Comparison of ENCODE assay signal across 9 mouse cellular contexts in genomic region chr2:157201081-157201830, GRCm38 (mm10). TPM values are rescaled to one million over a fixed set of nuclear protein-coding genes. Genes with fewer than 3 reads are reported as not detected.
DNase-seq lines count a peak whose midpoint lies in the region; ATAC-seq and TF ChIP-seq lines count a peak whose summit lies in the region.
"Had no signal": no experiment of that assay in that cellular context is flagged by ENCODE, and none has a peak within 500 bp of the region (broad histone marks: within the 10 kb centered on the region; RNA-seq: fewer than 3 reads in every experiment).

No protein-coding gene starts in this region.

- TF ChIP-seq POLR2A in spleen, adult 2 months (IDR thresholded peaks at IDR 0.05; ENCODE audit: low read depth, low read length) = no peak; the same call in 1 of the 2 replicates

- H3K36me3 ChIP-seq in spleen, adult 2 months (ENCODE audit: control insufficient read depth, insufficient read depth, low read length) = peaks cover 5% of the 10 kb centered on the region

- WGBS in spleen, adult 2 months = 20% methylated on average over 6 of the region's 6 CpGs

- no peaks in the 10 kb centered on the region for H3K27me3 ChIP-seq in spleen, adult 2 months (ENCODE audit: control insufficient read depth, insufficient read depth, low read length)

- peaks cover 9% of the 10 kb centered on the region; the same call in 1 of the 2 replicates for H3K4me1 ChIP-seq in spleen, adult 2 months (ENCODE audit: control insufficient read depth, insufficient read depth, insufficient read length)

- ATAC-seq in megakaryocyte progenitor cell, adult 5-6 weeks (replicated peaks; ENCODE audit: poor library complexity) = peak; percentile 33; the same call in 1 of the 2 replicates

- peak overlapping the region; percentile 43 for H3K4me3 ChIP-seq in spleen, adult 2 months (ENCODE audit: extremely low read depth, insufficient read depth, insufficient read length)

- TF ChIP-seq CTCF in spleen, adult 2 months (IDR thresholded peaks at IDR 0.05; ENCODE audit: extremely low read depth, insufficient read depth, insufficient read length, insufficient replicate concordance) = no peak

- peak overlapping the region; percentile 90 for H3K27ac ChIP-seq in spleen, adult 2 months (ENCODE audit: insufficient read depth, low read length)

- peak in 1 of 2 experiments; percentile 50 for DNase-seq in spleen, adult 2 months (ENCODE audit: low read depth in 1 of 2, low spot score in 2 of 2)
- no peak for DNase-seq in spleen, postnatal 14 days (ENCODE audit: low spot score in 2 of 2)
- DNase-seq in brain, adult 2 months (ENCODE audit: low read depth, low spot score) = peak; percentile 27
- peak; percentile 25 to 48 for DNase-seq in kidney, adult 8-10 months
- no peak for DNase-seq in embryo, embryonic 10 days (ENCODE audit: low spot score)
- no peak for DNase-seq in embryo, embryonic 10.5 days (ENCODE audit: low spot score)
- DNase-seq in cerebellum, postnatal 14 days = no peak
- DNase-seq: lung, embryonic 14.5 days had no signal

RNA-seq across cellular contexts. Expression of gene Rbl1, which starts 3.1 kb away (rescaled TPM):
- 5.0 and 6.7 TPM in 2 replicates for polyA plus RNA-seq in spleen, adult 2 months (2012; rRNA removed)
- total RNA-seq in megakaryocyte progenitor cell, adult 5-6 weeks (2015) = 78.8 and 85.2 TPM in 2 replicates
- total RNA-seq in megakaryocyte progenitor cell, adult 5-6 weeks (2017) = 74.0 and 89.5 TPM in 2 replicates

Comparison
In these comparisons a context has a peak if more than half of its experiments do, and no peak if none do; other contexts are left out.
1. DNase-seq: peak in brain, adult 2 months (single experiment) and kidney, adult 8-10 months (2 of 2); none in spleen, postnatal 14 days (0 of 2), embryo, embryonic 10 days (single experiment), embryo, embryonic 10.5 days (single experiment) and cerebellum, postnatal 14 days (0 of 2).